Mouse (Mus musculus) ovary, adult 18-20 months (tissue): ENCODE results near the gene Zfp512b.

Experiments used
- DNase-seq: peaks from one replicate; pipeline ENCODE4 v3.0.0; 2022; ENCODE audit warnings: low spot score, mixed read lengths

Gene Zfp512b

GRCm38 (mm10) chr2:181589011-181589731, 3.4 kb downstream of the Zfp512b start:
- DNase-seq, result no peak

- no peak for DNase-seq
Measured at GRCm38 (mm10) chr2:181588229-181588780, 4.3 kb downstream of the Zfp512b start.

DNA sequence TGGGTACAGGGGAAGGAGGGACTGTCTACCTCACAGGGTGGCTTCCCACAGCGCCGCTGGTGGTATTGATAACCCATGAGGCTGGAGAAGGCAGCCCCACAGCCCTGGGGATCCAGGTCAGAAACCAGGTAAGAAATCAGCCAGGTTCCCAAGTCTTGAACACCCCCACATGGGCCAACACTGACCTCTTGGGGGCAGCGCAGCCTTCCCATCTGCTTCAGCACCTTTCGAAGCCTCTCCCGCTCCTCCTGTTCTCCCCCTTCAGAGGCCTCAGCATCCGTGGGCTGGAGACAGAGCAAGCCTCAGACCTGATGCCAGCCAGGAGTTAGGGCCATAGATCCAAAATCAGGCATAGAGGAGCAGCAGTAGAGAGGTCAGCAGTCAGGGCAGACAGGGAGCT, 4.8 kb downstream of the Zfp512b start:
- DNase-seq, result no peak

GRCm38 (mm10) chr2:181586124-181586523, 6.5 kb downstream of the Zfp512b start:
- no peak for DNase-seq

GRCm38 (mm10) chr2:181585506-181585905, 7.1 kb downstream of the Zfp512b start:
- DNase-seq, result no peak

DNA sequence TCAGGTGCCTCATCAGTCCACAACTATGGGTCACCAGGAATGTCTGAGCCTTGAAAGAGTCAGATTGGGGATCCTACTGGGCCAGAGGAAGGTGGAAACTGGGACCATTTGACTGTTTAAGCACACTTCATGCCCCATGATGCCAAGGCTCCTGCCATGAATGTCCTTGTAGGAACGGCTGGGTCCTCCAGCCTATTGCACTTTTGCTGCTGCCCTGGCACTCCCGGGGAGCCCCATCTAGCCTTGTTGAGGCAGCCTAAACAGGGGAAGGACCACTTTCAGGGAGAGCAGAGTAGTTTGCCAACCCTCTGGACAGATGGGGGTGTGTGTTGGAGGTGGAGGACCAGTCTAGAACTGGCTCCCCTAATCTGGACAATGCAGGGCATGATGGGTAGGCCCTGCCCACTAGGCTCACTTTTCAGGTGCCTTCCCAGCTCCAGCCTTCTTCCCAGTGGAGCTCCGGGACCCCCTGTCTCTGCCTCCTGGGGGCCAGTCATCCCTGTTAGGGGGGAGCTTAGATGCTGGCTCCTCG, 8.1 kb downstream of the Zfp512b start, which contains the start of gene Uckl1:
Gene Uckl1 (minus strand): TSS at position 482 of the 532 bp plus-strand sequence.
- DNase-seq, result no peak

DNA sequence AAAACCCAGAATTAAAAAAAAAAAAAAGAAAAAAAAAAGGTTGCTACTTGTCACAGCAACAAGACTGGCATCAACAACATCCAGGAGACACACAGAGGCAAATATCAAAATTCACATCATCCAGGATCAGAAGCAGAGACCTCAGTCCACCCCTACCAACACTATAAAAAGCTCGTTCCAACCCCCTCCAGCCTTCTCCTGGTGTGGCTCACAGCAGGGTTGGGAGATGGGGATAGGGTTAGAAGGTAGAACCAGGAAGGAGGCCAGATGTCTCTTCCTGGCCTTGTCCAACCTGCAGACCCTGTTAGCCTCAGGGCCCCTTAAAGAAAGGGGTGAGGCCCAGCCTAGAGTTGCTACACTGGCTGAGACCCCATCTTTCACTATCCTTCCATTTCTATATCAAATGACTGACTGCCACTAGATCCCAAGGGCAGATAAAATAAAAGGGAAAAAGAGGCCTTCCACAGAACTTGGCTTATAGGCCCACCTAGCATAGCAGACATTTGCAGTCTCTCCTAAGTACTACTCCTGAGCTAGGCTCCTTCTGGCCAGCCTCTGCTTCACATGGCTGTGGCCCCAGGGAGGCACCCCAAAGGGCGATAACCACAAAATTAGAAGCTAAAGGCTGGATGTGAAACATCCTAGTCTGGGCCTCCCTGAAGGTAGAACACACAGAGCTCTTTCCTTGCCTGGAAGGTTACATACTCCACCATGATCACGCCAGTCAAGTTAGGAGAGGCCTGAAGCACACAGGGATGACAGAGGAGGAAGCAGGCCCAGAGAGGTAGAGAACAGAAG, 8.9 kb downstream of the Zfp512b start:
- DNase-seq, result no peak

DNA sequence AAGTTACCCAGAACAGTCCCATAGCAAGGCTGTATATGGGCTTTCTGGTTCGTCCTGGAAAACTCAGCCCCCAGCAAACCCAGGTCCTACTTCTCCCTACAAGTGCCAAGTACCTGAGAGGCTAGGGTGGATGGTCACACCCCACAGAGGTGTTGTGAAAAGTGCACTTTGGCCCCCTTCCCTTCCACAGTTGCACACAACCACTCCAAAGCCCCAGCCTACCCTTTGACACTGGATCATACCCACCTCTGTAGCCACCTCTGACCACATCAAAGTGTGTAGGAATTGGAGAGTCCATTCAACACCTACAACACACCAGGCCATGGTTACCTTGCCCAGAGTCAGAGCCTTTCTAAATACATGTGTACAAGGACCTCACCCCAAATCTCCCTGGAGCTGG, 9.7 kb downstream of the Zfp512b start:
- DNase-seq, result no peak

DNA sequence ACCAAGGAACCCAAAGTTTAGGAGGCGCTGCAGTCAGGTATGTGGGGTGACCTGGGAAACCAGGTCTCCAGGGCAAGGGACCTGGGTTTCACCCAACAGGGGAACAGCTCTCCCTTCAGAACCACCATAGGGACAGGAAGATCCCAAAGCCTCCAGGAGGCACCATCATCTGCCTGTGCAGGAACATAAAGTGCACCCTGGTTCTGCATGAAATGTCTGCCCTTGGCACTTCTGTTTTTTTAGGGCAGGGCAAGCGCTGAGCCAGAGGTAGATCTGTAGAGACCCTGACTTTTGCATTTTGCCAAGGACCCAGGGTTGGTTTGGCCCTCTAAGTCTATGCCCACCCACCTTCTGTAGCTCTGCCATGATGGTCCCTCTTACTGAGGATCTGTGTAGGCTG, 10.2 kb downstream of the Zfp512b start:
- DNase-seq, result no peak

DNA sequence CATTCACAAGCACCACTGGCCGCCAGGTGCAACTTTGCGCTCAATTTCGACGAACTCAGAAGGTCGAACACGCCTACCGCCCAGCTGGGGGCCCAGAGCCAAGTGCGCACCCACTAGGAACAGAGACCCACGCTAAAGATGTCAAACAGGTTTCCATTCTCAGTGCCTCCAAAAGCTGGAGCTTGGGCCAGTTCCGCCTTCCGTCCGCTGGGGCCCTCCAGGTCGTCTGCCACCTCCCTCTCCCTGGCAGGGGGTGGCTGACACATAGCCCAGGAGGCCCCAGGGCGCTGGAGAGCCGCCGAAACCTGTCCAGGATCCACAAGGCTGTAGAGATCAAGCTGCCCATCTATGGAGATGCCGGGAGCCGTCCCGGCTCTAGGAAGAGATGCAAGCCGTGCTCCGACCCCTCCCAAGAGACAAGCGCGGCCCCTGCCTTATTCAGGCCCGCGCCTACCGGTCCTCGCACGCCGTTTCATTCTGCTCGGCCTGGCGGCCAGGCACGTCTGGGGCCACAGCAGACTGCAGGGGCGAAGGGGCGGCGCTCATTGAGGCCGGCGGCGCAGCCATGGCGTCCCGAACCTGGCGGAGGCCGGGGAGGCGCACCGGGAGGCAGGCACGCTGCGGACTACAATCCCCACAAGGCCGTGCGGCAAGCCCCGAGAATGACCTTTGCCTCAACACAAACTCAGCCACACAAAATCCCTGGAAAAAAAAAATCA, 11.0 kb downstream of the Zfp512b start:
- peak; percentile 70 for DNase-seq

GRCm38 (mm10) chr2:181581016-181581401, 11.6 kb downstream of the Zfp512b start:
- peak; percentile 76 for DNase-seq

DNA sequence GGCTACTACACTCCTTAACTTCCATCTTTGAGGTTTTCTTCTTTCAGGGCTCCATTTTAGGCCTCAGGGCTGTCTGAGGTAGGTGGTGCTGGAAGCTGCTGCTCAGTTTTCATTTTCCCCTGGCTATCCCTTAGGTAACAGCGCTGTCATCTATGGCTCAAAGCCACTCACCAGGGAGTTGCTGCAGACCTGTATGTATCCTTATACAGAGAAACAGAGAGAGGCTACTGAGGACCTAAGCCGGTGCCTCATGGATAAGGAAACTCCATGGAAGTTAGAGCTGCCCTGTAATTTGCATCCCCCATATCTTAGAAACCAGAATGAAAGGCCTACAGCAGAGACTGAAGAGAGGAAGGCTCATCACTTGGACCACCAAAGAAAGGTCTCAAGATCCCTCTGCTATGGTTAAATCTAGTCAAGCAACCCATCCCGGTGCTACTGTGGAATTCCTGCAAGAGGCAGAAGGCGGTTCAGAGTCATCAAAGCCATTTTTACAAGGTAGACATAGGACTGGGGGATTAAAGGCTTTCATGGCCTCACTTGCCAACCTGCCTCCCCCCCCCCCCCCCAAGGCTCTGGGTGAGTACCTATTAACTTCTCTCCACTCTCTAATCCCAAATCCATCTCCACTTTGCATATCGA, 12.4 kb downstream of the Zfp512b start:
- DNase-seq, result no peak

GRCm38 (mm10) chr2:181579681-181580080, 12.9 kb downstream of the Zfp512b start:
- no peak for DNase-seq

- DNase-seq, result no peak
Measured at GRCm38 (mm10) chr2:181578790-181579618, 13.6 kb downstream of the Zfp512b start.

DNA sequence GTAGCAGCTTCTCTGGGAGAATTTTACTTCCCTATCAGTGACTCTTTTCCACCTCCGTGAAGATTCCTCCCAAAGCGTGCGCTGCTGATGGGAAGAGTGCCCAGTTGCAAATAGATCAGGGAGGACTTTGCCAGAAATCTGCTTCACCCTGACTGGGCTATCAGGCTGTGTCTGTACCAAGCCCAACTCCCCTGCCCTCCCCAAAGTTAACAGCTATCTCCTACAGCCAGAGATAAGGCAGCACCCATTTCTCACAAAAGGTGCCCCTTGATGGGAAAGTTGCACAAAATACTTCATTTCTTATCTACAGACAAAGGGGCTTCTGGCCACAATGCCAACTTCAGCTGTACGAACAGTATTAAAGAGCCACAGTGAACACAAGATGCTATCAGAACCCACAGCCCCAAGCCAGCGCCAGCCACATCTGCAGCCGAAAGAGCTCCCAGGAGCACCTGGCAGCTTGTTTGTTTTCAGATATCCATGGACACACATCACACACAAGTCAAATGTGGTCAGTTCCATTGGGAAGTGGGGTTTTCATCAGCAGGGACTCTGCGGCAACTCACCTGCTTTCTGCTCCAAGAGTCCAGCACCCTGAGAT, 14.5 kb downstream of the Zfp512b start:
- no peak for DNase-seq

DNA sequence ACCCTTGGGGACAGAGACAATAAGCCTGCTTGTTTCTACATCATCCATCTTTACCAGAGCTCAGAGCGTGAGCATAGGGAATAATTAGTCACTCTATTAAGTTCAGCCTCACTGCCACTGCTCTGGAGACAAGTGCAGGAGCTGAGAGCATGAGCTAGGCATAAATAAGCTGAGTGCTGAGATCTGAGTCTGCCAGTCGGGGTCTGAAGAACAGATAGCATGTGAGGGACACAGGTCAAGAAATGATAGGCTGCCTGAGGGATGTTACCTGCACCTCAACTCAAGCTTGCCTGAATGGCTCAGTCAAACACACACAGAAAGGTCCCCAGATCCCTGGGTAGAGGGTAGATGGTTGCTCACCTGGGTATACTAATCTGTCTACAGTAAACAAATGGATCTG, 15.5 kb downstream of the Zfp512b start:
- no peak for DNase-seq

GRCm38 (mm10) chr2:181576613-181577012, 16.0 kb downstream of the Zfp512b start:
- DNase-seq, result no peak

DNA sequence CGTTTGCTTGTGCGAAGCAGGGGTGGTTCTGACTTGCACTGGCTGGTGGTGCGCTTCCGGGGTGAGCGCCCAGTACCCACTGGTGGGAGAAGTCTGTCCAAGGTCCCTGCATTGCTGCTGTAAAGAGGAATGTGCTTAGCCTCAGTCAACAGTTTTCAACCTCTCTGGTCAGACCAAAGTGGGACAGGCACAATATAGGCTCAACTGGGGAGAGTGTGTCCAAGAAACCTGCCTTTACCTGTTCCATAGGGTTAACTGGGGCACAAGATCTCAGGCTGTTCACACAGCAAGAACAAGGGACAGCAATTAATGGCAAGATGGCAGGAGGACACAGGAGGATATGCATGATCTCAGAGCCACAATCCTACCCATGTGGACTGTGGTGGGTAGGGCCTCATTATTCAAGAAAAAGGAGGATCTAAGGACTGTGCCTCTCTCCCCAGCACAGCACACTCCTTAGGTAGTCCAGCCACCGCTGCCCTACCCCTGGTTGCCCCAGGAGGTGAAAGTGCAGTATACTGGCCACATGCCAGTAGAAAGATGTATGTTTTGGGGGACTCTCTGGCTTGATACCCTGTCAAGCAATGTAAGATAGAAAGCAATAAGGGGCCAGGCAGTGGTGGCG, 17.6 kb downstream of the Zfp512b start:
- DNase-seq, result no peak

DNA sequence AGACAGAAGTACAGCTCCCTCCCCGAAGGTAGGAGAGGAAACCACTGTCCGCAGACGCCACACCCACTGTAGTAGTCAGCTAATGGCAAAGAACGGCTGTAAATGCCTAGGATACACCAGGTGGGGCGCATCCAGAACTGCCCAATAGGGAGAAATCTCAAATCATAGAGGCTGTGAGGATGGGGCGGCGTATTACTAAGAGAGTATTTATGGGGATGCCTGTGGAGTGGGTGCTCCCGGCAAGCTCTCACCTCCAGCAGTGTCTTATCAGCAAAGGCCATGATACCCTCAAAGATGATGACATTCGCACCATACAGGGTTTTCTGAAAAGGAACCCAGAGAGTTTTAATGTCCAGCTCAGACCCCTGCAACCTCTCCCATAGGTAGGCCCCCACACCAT, 18.6 kb downstream of the Zfp512b start:
- DNase-seq, result no peak
